Mouse (Mus musculus): ENCODE results near the gene Rasl11a. TPM values are rescaled to one million over a fixed set of nuclear protein-coding genes. Genes with fewer than 3 reads are reported as not detected.

The Rasl11a gene
- polyA plus RNA-seq, 1 experiment from 2014 or later, result 23.0 TPM

GRCm38 (mm10) chr5:146856106-146856505 is 11.2 kb downstream of the Rasl11a start:
- no peak for DNase-seq (ENCODE audit: low spot score)
- no peaks in the 10 kb centered on the region for H3K4me1 ChIP-seq (ENCODE audit: control insufficient read depth, insufficient read depth, low read length)
- no peaks in the 10 kb centered on the region for H3K9me3 ChIP-seq (ENCODE audit: control insufficient read depth, low read length)
- WGBS, result 93% methylated on average over 3 of the region's 3 CpGs
- no peaks in the 10 kb centered on the region for H3K36me3 ChIP-seq (ENCODE audit: control insufficient read depth, insufficient read depth, low read length)
- H3K4me3 ChIP-seq (ENCODE audit: low read depth, low read length), result no peak overlapping the region
- no peak for ATAC-seq (ENCODE audit: insufficient read depth, low FRiP score, low TSS enrichment)
- no peak overlapping the region for H3K27ac ChIP-seq (ENCODE audit: low read depth, low read length)
- no peak overlapping the region for H3K9ac ChIP-seq (ENCODE audit: low read length)
- H3K27me3 ChIP-seq (ENCODE audit: control insufficient read depth, insufficient read depth, low read length), result no peaks in the 10 kb centered on the region
- H3K4me2 ChIP-seq (ENCODE audit: low read depth), result no peak overlapping the region

GRCm38 (mm10) chr5:146857620-146858019 is 12.7 kb downstream of the Rasl11a start:
- Histone ChIP-seq H3K4me2 (ENCODE audit: low read depth) (no peak overlapping the region), H3K36me3 (ENCODE audit: control insufficient read depth, insufficient read depth, low read length) (no peaks in the 10 kb centered on the region), H3K4me3 (ENCODE audit: low read depth, low read length) (no peak overlapping the region), H3K9ac (ENCODE audit: low read length) (no peak overlapping the region), H3K9me3 (ENCODE audit: control insufficient read depth, low read length) (no peaks in the 10 kb centered on the region), H3K27ac (ENCODE audit: low read depth, low read length) (no peak overlapping the region), H3K4me1 (ENCODE audit: control insufficient read depth, insufficient read depth, low read length) (no peaks in the 10 kb centered on the region), H3K27me3 (ENCODE audit: control insufficient read depth, insufficient read depth, low read length) (no peaks in the 10 kb centered on the region)
- ATAC-seq (ENCODE audit: insufficient read depth, low FRiP score, low TSS enrichment), result no peak
- 81% methylated on average over 8 of the region's 8 CpGs for WGBS
- DNase-seq (ENCODE audit: low spot score), result no peak

- no peak overlapping the region for H3K9ac ChIP-seq (ENCODE audit: low read length)
- no peaks in the 10 kb centered on the region for H3K4me1 ChIP-seq (ENCODE audit: control insufficient read depth, insufficient read depth, low read length)
- no peak overlapping the region for H3K4me3 ChIP-seq (ENCODE audit: low read depth, low read length)
- H3K9me3 ChIP-seq (ENCODE audit: control insufficient read depth, low read length), result no peaks in the 10 kb centered on the region
- WGBS, result 93% methylated on average over 9 of the region's 9 CpGs
- no peaks in the 10 kb centered on the region for H3K36me3 ChIP-seq (ENCODE audit: control insufficient read depth, insufficient read depth, low read length)
- H3K27ac ChIP-seq (ENCODE audit: low read depth, low read length), result no peak overlapping the region
- ATAC-seq (ENCODE audit: insufficient read depth, low FRiP score, low TSS enrichment) (no peak), DNase-seq (ENCODE audit: low spot score) (no peak)
- H3K4me2 ChIP-seq (ENCODE audit: low read depth), result no peak overlapping the region
- no peaks in the 10 kb centered on the region for H3K27me3 ChIP-seq (ENCODE audit: control insufficient read depth, insufficient read depth, low read length)
Observed at GRCm38 (mm10) chr5:146858772-146859171, 13.9 kb downstream of the Rasl11a start.

- ATAC-seq (ENCODE audit: insufficient read depth, low FRiP score, low TSS enrichment) (no peak), DNase-seq (ENCODE audit: low spot score) (no peak)
- Histone ChIP-seq H3K4me3 (ENCODE audit: low read depth, low read length) (no peak overlapping the region), H3K4me2 (ENCODE audit: low read depth) (no peak overlapping the region), H3K4me1 (ENCODE audit: control insufficient read depth, insufficient read depth, low read length) (no peaks in the 10 kb centered on the region), H3K27ac (ENCODE audit: low read depth, low read length) (no peak overlapping the region), H3K9me3 (ENCODE audit: control insufficient read depth, low read length) (no peaks in the 10 kb centered on the region), H3K36me3 (ENCODE audit: control insufficient read depth, insufficient read depth, low read length) (no peaks in the 10 kb centered on the region), H3K27me3 (ENCODE audit: control insufficient read depth, insufficient read depth, low read length) (no peaks in the 10 kb centered on the region), H3K9ac (ENCODE audit: low read length) (no peak overlapping the region)
- WGBS, result 79% methylated on average over 8 of the region's 8 CpGs
Observed at GRCm38 (mm10) chr5:146859246-146859645, 14.4 kb downstream of the Rasl11a start.

DNA sequence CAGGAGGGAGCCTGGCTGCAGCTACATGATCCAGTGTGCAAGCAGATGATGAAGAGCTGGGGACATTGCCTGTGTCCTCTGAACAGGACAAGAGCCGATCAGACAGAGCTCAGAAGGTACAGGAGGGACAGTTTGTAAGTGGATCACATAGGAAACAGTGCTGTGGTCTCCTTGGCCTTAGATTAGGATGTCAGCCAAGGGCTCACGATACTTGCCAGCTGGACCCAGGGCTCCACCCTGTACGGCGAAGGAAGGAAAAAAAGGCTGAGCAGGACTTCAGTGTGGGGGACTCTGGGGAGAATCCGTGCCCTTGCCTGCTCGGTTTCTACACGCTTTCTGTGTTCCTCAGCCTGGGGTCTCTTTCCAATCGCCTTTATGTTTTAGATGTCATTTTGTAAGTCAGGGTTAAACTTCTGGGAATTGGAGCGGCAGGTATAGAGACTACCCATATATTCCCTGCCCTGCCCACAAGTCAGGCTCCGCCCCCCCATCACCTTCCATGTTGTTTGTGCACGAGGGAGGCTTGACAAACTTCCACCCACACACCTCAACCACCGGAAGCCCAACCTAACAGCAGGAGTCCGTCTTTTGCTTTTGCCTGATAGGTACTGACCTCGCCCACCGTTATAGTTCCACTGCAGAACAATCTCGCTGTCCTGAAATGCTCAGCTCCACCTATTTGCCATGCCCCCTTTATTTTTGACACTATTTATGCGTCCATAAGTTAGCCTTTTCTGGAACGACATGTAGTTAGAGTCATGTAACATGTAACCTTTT is 15.5 kb downstream of the Rasl11a start:
- DNase-seq (ENCODE audit: low spot score), result no peak
- WGBS, result 84% methylated on average over 18 of the region's 18 CpGs
- Histone ChIP-seq H3K9me3 (ENCODE audit: control insufficient read depth, low read length) (no peaks in the 10 kb centered on the region), H3K36me3 (ENCODE audit: control insufficient read depth, insufficient read depth, low read length) (no peaks in the 10 kb centered on the region), H3K4me1 (ENCODE audit: control insufficient read depth, insufficient read depth, low read length) (no peaks in the 10 kb centered on the region), H3K9ac (ENCODE audit: low read length) (no peak overlapping the region), H3K4me2 (ENCODE audit: low read depth) (no peak overlapping the region), H3K4me3 (ENCODE audit: low read depth, low read length) (no peak overlapping the region), H3K27ac (ENCODE audit: low read depth, low read length) (no peak overlapping the region), H3K27me3 (ENCODE audit: control insufficient read depth, insufficient read depth, low read length) (no peaks in the 10 kb centered on the region)
- no peak for ATAC-seq (ENCODE audit: insufficient read depth, low FRiP score, low TSS enrichment)

- H3K27ac ChIP-seq (ENCODE audit: low read depth, low read length), result no peak overlapping the region
- no peak overlapping the region for H3K4me3 ChIP-seq (ENCODE audit: low read depth, low read length)
- no peaks in the 10 kb centered on the region for H3K9me3 ChIP-seq (ENCODE audit: control insufficient read depth, low read length)
- no peaks in the 10 kb centered on the region for H3K36me3 ChIP-seq (ENCODE audit: control insufficient read depth, insufficient read depth, low read length)
- no peak overlapping the region for H3K9ac ChIP-seq (ENCODE audit: low read length)
- DNase-seq (ENCODE audit: low spot score) (no peak), ATAC-seq (ENCODE audit: insufficient read depth, low FRiP score, low TSS enrichment) (no peak)
- WGBS, result 49% methylated on average over 7 of the region's 7 CpGs
- H3K27me3 ChIP-seq (ENCODE audit: control insufficient read depth, insufficient read depth, low read length), result no peaks in the 10 kb centered on the region
- no peaks in the 10 kb centered on the region for H3K4me1 ChIP-seq (ENCODE audit: control insufficient read depth, insufficient read depth, low read length)
- H3K4me2 ChIP-seq (ENCODE audit: low read depth), result no peak overlapping the region
Observed at GRCm38 (mm10) chr5:146861588-146861987, 16.7 kb downstream of the Rasl11a start.

- Histone ChIP-seq H3K27ac (ENCODE audit: low read depth, low read length) (no peak overlapping the region), H3K9ac (ENCODE audit: low read length) (no peak overlapping the region), H3K36me3 (ENCODE audit: control insufficient read depth, insufficient read depth, low read length) (no peaks in the 10 kb centered on the region), H3K27me3 (ENCODE audit: control insufficient read depth, insufficient read depth, low read length) (no peaks in the 10 kb centered on the region), H3K4me2 (ENCODE audit: low read depth) (no peak overlapping the region), H3K4me1 (ENCODE audit: control insufficient read depth, insufficient read depth, low read length) (no peaks in the 10 kb centered on the region), H3K9me3 (ENCODE audit: control insufficient read depth, low read length) (no peaks in the 10 kb centered on the region), H3K4me3 (ENCODE audit: low read depth, low read length) (no peak overlapping the region)
- ATAC-seq (ENCODE audit: insufficient read depth, low FRiP score, low TSS enrichment) (no peak), DNase-seq (ENCODE audit: low spot score) (no peak)
- WGBS, result 75% methylated on average over 4 of the region's 4 CpGs
Observed at GRCm38 (mm10) chr5:146865511-146865910, 20.6 kb downstream of the Rasl11a start.

DNA sequence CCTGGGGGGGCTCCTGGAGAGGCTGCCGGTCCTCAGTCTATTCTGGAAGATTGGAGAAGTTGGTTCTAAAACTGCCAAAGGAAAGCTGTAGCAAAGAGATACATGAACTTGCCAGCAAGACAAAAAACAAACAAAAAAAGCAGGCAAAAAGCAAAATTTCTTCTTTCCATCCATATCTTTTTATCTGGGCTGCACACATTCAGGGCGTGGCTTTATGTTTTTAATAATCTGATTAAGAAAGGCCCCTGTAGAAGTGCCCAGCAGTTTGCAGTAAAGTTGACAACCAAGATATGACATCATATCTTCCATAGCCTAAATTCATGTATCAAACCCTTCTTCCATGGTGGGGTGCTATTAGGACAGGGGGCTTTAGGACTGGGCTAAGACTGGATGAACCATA is 21.4 kb downstream of the Rasl11a start:
- 93% methylated on average over 2 of the region's 2 CpGs for WGBS
- H3K9me3 ChIP-seq (ENCODE audit: control insufficient read depth, low read length), result no peaks in the 10 kb centered on the region
- H3K27me3 ChIP-seq (ENCODE audit: control insufficient read depth, insufficient read depth, low read length), result no peaks in the 10 kb centered on the region
- H3K27ac ChIP-seq (ENCODE audit: low read depth, low read length), result no peak overlapping the region
- no peak overlapping the region for H3K4me2 ChIP-seq (ENCODE audit: low read depth)
- H3K9ac ChIP-seq (ENCODE audit: low read length), result no peak overlapping the region
- H3K4me3 ChIP-seq (ENCODE audit: low read depth, low read length), result no peak overlapping the region
- H3K4me1 ChIP-seq (ENCODE audit: control insufficient read depth, insufficient read depth, low read length), result no peaks in the 10 kb centered on the region
- H3K36me3 ChIP-seq (ENCODE audit: control insufficient read depth, insufficient read depth, low read length), result no peaks in the 10 kb centered on the region
- ATAC-seq (ENCODE audit: insufficient read depth, low FRiP score, low TSS enrichment) (no peak), DNase-seq (ENCODE audit: low spot score) (no peak)

DNA sequence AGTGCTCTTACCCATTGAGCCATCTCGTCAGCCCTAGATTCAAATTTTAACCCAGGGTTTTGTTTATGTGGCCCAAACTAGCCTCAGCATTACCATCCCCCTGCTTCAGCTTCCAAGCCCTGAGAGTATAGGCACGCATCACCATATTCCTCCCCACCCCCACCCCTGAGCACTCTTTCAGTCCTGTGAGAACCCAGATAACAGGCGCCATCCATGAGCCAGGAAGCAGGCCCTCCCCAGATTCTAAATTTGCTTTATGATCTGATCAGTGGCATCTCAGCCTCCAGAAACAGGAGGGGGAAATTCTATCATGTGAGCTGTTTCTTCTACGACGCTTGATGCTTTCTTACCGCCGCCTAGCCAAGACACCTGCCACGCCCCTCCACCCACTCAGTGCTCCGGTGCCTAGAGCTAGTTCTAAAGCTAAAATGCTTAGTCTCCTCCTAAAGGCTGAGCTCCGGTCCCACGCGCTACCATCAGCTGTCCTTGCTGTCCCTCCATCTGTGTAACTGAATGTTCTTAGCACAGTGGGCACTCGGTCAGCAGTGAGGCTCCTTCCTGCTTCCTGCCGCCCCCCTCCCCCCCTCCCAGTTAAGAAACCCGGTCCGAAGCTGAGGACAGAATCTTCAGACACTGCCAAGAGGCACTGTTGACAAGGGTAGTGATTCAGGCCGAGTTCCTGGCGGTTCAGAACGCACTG is 22.5 kb downstream of the Rasl11a start:
- H3K4me3 ChIP-seq (ENCODE audit: low read depth, low read length), result no peak overlapping the region
- H3K9me3 ChIP-seq (ENCODE audit: control insufficient read depth, low read length), result no peaks in the 10 kb centered on the region
- DNase-seq (ENCODE audit: low spot score) (peak; percentile 18), ATAC-seq (ENCODE audit: insufficient read depth, low FRiP score, low TSS enrichment) (no peak; the same call in 1 of the 2 replicates)
- 0 out of 2 replicates have a peak overlapping the region, but pooled peaks have one; percentile 39 for H3K9ac ChIP-seq (ENCODE audit: low read length)
- no peaks in the 10 kb centered on the region for H3K27me3 ChIP-seq (ENCODE audit: control insufficient read depth, insufficient read depth, low read length)
- H3K36me3 ChIP-seq (ENCODE audit: control insufficient read depth, insufficient read depth, low read length), result no peaks in the 10 kb centered on the region
- H3K4me1 ChIP-seq (ENCODE audit: control insufficient read depth, insufficient read depth, low read length), result no peaks in the 10 kb centered on the region
- 7% methylated on average over 19 of the region's 19 CpGs for WGBS
- peak overlapping the region; percentile 21 for H3K4me2 ChIP-seq (ENCODE audit: low read depth)
- H3K27ac ChIP-seq (ENCODE audit: low read depth, low read length), result no peak overlapping the region

Data from neural tube, embryonic 11.5 days (tissue).